Mouse (Mus musculus): ENCODE data around the gene Zmiz2.
A peak's percentile ranks its signal among the peaks of the same experiment; 100 is the strongest.
"Not testable (repeated sequence)": the region's sequence is repeated elsewhere in the genome, so short reads cannot be mapped to it uniquely, and the experiment has no call there.

The Zmiz2 gene

DNA sequence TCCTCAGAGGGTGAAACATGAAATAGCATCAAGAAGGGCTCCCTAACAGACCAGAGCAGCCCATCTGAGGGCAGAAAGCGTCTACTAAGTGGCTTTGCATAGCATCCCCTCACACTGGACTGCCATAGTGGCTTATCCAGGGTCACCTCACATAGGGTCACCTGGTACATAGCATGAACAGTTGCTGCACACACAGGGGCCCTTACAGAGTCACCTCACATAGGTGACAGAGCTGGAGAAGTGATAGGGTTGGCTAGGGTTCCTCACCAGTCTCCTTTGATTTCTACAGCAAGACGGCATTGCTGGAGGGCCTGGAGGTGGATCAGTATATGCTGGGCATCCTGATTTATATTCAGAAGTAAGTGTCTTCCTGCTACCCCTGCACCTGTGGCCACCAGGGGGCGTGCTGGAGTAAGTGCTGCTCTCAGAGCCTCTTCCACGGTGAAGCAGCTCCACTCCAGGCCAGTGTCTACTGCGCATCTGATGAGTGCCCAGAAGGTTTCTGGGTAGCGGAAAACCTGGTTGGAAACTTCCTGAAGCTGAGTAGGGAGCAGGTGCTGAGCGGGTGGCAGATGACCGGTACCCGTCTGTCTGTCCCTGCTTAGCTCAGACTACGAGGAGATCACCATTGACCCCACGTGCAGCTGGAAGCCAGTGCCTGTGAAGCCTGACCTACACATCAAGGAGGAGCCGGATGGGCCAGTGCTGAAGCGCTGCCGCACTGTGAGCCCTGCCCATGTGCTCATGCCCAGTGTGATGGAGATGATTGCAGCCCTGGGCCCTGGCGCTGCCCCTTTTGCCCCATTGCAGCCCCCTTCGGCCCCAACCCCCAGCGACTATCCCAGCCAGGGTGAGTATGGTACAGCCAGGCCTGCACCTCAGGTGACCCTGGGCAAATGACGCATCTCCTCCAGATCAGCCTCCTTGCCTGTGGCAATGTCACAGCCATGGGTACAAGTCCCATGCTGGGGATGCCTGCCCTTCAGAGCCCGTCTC, 13.9 kb downstream of the Zmiz2 start:
- DNase-seq, result peak; percentile 94

DNA sequence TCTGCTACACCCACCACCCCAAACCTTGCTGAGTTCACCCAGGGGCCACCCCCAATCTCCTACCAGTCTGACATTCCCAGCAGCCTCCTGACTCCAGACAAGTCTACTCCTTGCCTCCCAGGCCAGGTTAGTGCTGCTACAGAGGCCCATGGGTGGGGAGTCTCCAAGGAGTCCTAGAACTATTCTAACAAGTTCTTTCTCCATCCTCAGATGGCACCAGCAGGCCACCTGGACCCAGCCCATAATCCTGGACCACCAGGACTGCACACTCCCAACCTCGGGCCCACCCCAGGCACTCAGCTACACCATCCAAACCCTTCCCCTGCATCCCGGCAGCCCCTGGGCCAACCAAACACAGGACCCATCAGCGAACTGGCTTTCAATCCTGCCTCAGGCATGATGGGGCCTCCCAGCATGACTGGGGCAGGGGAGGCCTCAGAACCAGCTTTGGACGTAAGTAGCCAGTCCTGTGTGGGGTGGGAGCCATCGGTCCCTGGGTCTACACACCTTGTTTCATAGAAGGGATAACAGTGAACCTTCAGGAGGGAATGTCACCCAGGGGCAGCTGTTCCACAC, 15.0 kb downstream of the Zmiz2 start:
- peak; percentile 92 for DNase-seq

DNA sequence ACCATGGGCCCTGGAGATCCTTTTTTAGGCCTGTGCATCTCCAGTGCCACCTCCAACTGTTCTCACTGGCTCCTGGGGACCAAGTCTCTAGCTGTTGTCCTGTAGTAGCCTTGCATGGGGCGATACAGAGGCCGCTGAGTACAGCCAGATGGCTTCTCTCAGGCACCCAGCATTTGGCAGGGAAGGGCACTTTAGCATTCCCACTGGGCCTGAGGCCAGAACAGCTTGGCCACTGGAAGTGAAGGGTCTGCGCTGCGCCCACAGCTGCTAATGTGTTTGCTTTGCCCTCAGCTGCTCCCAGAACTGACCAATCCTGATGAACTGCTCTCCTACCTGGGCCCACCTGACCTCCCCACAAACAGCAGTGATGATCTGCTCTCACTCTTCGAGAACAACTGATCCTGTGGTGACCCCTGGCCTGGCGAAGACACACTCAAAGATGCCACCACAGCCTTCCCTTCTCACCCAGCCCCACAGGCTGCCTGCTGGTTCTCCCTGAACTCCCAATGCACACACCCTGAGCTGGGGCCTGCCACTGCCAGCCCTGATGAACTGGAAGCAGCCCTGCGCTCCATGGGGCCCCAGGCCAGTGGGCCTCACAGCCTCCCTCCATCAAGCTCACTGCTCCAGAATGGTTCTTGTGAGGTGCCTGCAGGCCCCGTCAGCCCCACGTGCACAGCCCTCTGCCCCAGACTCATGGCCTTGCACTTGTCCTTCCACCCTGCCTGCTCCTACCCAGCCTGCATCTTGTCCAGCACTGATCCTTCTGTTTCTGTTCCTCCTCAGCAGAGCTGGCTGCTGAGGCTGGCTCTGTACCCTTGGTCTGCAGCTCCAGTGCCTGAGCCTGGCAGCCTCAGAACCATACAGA, 16.1 kb downstream of the Zmiz2 start:
- DNase-seq, result peak; percentile 94

DNA sequence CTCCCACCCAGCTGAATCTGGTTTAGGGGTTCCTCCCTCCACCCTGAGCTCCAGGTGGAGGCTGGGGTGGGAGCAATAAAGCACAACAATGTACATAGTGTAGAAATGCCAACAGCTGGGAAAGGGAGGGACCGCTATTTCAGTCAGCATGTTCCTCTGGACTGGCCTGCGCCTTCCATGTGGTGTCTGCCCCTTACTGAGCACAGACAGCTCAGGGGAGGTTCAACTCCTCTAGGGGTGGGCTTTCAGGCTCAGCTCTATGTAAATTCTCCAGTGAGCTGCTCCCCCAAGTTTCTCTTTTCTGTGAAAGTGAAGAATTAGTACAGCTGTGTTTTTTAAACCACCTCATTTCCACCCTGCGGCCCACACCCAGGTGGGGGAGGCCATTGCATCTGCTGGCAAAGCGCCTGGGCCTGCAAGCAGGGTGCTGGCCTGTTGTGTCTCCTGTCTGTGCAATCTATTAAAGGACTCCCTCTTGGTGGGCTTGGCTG, 16.8 kb downstream of the Zmiz2 start:
- DNase-seq, result peak; percentile 97

DNA sequence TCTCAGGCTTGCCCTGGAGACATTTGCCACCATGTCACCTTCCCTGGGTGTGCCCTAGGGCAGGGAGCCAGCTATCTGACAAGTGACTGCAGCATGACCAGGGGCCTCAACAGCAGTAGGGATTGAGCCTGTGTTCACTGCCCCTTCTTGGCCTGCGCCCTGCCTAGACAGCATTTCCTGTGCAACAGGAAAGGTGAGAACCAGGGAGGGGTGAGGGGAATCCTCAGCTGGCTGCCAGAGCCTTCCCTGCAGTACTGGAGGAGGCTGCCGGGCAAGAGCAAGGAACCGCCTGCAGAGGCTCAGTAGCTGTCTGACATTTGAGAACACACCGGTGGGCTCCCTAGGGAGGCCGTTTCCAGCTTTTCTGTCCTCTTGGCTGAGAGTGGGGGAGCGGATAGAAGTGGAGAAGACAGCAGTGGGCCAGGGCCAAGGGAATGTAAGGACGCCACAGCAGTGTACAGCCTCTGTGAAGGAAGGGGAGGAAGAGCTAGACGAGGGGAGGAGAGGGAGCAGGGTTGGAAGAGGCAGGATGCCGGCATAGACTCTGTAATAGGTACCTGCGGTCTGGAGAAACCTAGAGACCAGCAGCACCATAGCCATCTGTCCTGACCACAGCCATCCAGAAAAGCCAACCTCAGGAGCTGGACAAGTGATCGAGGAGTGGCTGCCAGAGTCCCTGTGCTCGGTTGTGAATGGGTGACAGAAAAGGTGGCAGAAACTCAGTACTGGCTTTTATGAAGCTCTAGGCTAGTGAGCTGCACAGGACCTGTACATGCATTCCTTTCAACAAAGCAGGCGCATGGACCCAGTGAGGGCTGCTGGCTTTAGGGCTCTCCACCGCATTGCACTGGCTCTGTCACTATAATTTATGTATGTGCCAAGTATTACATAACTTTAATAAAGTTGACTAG, 17.6 kb downstream of the Zmiz2 start:
- peak; percentile 99 for DNase-seq

DNA sequence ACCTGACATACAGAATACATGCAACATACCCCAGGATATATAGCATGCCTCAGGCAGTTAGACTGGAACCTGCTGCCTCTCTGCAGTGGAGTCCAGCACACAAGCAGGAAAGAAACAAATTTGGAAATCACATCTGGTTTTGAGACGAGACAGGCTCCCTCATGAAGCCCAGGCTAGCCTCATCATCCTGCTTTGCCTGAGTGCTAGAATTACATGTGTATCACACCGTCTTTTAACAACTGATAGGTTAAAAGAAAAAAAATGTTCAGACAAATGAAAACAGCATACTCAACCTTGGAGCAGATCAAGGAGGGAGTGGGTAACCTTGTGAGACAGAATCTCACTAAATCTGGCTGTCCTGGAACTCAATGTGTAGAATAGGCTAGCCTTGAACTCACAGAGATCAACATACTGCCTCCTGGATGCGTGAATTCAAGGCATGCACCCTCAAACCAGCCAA, 18.3 kb downstream of the Zmiz2 start:
- DNase-seq, result no peak

DNA sequence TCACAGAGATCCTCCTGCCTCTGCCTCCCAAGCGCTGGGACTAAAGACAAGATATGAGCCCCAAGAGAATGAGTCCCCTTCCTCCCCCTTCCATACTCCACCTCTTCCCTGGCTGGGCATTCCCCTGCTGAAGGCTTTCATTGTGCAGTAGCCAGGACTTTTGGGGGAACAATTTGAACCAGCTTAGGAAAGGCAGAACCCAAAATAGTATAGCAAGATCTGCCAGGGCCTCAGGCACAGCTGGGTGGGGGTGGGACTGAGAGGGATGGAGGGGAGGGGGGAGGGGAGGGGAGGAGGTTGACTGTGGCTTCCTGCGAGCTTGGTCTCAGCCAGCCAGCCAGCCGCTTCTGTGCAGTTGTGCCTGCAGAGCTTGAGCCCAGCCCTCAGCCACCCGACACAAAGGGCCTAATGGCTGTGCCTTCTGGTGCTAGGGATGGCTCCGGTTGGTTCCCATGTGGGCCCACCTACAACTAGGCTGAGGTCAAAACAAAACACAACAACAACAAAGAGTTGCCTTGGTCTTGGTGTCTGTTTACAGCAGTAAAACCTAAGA, 21.3 kb downstream of the Zmiz2 start:
- DNase-seq, result peak; percentile 87

DNA sequence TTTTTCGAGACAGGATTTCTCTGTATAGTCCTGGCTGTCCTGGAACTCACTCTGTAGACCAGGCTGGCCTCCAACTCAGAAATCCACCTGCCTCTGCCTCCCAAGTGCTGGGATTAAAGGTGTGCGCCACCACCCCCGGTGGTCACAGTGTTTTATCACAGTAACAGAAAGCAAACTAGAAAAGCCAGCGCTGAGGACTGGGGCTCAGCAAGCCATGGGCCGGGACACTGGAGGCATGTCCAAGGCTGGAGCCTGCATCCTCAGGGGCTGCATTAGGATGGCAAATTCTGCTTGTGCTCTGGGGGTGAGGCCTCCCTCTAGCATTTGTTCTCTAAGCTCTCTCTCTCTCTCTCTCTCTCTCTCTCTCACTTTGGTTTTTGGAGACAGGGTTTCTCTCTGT, 21.9 kb downstream of the Zmiz2 start:
- not testable (repeated sequence) for DNase-seq

DNA sequence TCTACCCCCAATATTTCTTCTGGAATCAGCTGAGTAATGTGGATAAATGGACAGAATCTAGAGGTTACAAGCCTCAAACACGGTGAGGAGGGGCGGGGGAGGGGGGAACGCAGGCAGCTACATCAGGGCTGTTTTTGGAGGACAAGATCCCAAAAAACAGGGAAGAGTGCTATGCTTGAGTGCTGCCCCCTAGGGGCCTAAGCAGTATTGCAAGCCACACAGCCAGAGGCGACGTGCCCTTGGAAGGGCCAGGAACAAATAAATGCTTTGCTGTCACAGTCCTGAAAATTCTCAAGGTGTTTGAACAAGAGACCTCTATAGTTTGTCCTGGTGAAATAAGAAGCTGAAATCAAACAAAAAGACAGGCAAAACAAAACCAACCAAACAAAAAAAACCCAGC, 22.8 kb downstream of the Zmiz2 start:
- peak; percentile 94 for DNase-seq

DNA sequence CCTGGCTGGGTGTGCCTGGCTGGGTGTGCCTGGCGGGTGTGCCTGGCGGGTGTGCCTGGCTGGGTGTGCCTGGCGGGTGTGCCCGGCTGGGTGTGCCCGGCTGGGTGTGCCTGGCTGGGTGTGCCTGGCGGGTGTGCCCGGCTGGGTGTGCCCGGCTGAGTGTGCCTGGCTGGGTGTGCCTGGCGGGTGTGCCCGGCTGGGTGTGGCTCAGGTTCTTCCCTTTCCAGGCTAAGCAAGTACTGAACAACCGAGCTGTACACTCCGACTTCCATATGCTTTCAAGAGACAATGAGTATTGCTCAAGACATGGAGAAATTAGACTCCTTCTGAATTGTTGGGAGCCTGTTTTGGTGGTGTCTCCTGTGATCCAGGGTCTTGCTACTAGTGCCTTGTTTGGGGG, 24.4 kb downstream of the Zmiz2 start:
- DNase-seq, result peak; percentile 84

DNA sequence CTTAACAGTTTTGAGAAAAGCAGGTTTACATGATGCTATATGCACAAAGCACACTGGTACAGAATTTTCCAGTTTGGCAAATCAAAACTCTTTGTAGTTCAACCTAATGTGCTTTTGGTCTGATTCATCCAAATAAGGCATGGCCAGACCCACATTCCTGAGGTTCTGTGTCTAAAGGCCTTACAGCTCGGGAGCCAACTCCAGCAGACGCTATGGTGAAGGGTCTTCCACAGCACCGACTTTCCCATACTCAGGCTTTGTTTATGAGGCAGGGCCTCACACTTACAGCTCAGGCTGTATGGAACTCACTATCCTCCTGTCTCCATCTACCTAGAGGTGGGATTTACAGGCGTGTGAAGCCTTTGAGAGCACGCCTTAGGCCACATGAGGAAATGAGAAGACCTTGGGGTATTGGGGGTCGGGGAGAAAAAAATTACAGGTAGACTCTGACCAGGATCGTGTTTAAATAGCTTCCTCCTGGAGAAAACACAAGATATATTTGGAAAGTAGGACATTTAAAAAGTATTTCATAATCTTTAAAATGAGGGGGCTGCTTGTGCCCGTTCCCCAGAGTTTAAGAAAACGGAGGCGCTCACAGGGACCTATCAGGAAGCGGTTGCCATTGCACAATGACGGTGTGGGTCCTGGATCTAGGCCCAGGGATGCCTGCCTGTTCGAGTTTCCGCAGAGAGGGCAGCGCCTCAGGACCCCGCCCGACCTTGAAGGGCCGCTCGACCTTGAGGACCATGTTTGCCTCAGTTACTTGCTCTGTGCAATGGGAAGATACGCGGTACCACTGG, 26.1 kb downstream of the Zmiz2 start, which contains the start of gene Ppia:
TSS of gene Ppia (plus strand) at position 693 of the 800 bp plus-strand sequence.
- peak; percentile 92 for DNase-seq

DNA sequence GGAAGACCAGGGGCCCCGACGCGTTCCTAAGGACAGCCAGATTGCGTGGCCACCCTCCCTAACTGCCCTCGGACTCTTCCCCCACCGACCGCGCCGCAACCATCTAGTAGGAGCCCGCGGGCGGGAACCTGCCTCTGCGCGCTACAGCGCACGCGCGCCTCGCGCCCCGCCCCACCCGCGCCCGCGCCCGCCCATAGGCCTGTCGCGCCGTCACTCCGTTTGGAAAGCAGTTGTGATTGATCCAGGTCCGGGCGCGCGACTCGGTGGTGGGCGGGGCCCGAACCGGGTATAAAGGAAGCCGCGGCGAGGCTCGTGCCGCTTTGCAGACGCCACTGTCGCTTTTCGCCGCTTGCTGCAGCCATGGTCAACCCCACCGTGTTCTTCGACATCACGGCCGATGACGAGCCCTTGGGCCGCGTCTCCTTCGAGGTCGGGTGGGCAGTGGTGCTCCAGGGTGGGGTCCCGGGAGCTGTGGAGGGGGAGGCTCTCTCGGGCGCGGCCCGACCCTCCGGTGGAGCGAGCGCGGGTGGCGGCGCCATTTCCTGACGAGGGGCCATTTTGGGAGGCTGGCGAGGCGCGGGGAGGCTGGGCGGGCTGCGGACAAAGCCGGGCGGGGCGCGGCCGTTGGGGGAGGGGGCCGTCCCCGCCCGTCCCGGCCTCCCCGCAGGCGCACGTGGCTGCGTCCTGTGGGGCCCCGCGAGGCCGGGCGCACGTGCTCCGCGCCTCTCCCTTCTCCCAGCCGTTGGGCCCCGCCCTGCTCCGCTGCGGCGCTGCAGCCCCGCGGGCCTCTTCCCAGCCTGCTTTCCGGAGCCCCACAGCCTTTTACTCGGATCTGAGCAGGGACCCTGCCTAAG, 26.9 kb downstream of the Zmiz2 start:
- peak; percentile 100 for DNase-seq

DNA sequence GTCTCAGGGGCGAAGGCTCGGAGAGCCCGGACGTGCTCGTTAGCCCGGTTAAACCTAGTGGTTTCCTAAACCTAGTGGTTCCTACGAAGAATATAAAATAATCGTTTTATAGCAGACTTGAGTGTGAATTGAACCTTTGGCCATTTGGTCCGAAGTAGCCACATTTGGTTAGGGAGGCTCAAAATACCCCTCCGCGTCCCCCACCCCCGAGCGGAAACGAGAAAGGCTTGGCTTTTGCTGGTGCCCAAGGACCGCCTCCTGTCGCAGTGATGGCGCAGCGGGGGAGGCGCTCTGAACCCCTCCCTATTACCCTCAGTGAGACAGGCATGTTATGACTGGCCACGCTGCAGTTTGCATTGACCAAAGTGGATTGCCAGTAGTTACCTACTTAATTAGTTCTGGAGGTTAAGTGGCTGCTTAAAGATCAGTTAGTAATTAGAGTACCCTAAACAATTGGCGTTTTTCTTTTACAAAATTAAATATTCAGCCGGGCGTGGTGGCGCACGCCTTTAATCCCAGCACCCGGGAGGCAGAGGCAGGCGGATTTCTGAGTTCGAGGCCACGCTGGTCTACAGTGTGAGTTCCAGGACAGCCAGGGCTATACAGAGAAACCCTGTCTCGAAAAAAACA, 27.6 kb downstream of the Zmiz2 start:
- peak; percentile 98 for DNase-seq

DNA sequence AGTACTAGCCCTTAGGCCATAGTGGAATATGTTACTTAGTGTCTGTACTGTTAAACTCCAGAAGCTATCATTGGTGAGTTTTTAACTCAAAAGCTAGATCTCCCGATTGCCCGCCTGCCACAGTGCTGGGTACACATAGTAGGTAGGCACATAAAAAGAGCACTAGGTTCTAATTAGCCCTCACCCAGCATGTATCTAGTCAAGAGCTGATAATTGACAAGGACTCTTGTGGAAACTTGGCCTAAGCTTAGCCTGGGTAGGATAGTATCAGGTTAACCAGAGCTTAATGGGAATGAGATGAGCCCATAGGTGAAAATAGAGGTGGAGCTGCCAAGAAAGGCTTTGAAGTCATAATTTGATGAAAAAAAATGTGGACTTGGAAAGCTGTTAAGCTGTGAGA, 28.2 kb downstream of the Zmiz2 start:
- DNase-seq, result no peak

DNA sequence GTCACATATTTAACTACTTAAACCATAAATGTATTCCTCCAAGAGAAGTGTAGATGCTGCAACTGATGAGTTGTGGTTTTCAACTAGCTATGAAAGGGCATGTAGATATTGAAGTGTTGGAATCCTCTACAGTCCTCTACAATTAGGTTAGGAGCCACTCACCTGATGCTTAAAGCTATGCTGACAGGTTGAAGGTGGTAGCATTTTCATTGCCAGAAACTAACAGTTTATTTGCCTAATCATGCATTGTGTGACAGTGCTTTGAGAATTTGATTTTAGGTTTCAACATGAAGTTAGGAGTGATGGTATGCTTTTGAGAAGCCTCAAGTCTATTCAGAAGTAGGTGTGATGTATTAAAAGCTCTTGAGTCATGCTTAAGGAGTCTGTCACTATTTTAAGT, 28.6 kb downstream of the Zmiz2 start:
- no peak for DNase-seq

DNA sequence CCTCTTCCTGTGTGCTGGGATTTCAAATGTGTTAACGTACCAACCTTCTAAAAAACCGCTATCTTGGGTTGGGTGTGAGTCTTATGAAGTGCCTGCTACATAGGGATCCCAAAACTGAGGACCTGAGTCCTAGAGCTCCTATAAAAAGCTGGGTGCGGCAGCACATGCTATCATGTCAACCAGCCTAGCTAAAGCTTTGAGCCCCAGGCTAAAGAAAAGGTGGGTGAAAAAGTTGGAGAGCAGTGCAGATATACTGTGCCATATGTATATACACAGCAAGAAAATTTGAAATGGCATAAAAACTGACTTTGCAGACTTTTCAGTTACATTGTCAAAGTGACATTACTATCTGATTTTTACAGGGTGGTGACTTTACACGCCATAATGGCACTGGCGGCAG, 29.9 kb downstream of the Zmiz2 start:
- no peak for DNase-seq

DNA sequence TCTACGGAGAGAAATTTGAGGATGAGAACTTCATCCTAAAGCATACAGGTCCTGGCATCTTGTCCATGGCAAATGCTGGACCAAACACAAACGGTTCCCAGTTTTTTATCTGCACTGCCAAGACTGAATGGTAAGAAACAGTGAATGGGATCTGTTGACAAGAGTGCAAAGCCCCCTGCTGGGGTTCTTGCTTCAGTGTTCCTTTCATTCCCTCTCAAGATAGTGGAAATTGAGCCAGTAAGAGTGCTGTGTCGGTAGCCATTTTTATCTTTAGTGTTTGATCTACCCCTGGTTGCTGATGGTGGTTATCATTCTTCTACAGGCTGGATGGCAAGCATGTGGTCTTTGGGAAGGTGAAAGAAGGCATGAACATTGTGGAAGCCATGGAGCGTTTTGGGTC, 30.3 kb downstream of the Zmiz2 start:
- DNase-seq, result not testable (repeated sequence)

DNA sequence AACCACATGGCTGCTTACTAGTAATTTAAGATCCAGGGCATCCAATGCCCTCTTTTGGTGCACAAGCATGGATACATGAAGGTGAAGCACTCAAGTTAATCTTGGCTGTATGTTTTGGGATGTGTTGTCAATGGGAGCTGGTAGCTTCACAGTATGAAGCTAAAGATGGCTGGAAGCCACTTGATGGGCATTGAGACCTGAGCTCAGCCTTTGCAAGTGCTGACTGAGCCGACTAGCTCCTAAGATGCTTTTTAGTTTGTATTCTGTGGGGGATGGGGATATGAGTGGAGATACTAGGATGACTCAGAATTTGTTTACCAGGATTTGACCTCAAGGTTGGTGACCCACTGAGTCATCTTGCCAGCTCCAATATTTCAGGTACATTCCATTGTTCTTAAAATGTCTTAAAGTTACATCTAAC, 31.4 kb downstream of the Zmiz2 start:
- no peak for DNase-seq

DNA sequence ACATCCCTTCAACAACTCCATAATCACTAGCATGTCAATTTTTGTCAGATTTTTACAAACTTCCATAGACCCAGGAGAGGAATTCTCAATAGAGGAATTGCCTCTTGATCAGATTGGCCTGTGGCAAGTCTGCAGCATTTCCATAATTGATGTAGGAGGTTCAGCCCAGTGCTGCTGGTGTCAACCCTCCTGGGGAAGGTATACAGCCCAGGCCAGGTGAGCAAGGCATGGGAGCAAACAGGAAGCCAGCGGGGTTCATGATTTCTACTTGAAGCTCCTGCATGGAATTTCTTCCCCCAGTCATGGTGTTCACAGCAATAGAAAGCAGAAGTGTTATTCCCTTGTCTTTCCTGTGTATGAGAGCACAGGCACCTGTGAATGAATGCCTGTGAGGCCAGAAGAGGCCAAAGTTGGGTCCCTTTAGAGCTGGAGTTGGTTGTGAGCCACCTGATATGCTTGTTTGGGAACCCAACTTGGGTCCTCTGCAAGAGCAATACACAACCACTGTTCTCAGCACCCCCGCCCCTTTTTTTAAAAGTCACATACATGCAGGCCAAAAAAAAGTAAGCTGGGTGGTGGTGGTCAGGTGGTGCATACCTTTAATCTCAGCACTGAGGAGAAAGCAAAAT, 32.0 kb downstream of the Zmiz2 start:
- no peak for DNase-seq

All from heart, adult 11 months (tissue).